Mouse (Mus musculus): Measurements from ENCODE around the gene Sfxn1. TPM values are rescaled to one million over a fixed set of nuclear protein-coding genes. Genes with fewer than 3 reads are reported as not detected.

Gene Sfxn1
- polyA plus RNA-seq, 1 experiment from 2014 or later, result 54.0 TPM

DNA sequence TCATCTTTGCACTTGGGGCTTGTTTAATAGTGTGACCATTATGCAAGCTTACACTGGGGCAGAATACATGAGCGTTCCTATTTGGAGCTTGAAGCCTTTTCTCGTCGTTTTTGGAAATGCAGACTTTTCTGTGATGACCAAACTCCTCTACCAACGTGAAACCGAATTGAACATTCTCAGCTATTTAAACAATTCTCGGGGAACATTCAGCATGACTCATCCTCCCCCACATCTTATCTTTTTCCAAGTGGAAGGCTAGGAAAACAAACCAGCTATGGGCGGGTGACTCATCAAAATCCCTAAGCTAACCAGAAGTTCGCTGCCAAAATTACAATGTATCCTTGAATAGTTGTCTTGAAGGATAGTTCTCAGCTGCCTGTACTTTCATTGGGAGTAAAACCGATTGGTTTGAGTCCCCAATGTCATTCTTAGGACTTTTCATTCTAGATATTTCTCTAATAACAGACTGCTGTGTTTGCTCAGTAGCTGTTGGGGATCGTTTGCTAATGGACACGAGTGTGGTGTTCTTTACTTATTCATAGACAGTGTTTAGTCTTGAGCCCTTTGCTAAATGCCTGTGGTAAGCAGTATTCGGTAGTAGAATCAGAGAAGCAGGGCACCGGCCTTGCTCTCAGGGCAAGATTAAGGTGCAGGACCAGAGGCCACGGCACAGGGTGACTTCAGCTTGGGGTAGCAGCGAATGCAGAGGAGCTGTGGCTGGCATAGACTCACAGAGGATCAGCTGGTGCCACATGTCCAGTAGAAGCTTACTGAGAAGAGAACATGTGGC lies 29.6 kb downstream of the Sfxn1 start:
- Histone ChIP-seq H3K4me3 (ENCODE audit: low read depth, low read length) (no peak overlapping the region), H3K27me3 (ENCODE audit: control insufficient read depth, insufficient read depth, low read depth, low read length) (no peaks in the 10 kb centered on the region), H3K9ac (ENCODE audit: low read depth, low read length) (no peak overlapping the region), H3K4me2 (ENCODE audit: low read depth, low read length) (no peak overlapping the region), H3K9me3 (replicated peaks; ENCODE audit: control insufficient read depth, low read length) (no peaks in the 10 kb centered on the region), H3K27ac (ENCODE audit: low read length) (no peak overlapping the region), H3K4me1 (ENCODE audit: control insufficient read depth, low read depth, low read length) (no peaks in the 10 kb centered on the region), H3K36me3 (ENCODE audit: control insufficient read depth, insufficient read depth) (peaks cover 13% of the 10 kb centered on the region)
- no peak for ATAC-seq (ENCODE audit: low read depth)
- WGBS (ENCODE audit: insufficient replicate concordance), result 63% methylated on average over 15 of the region's 15 CpGs

DNA sequence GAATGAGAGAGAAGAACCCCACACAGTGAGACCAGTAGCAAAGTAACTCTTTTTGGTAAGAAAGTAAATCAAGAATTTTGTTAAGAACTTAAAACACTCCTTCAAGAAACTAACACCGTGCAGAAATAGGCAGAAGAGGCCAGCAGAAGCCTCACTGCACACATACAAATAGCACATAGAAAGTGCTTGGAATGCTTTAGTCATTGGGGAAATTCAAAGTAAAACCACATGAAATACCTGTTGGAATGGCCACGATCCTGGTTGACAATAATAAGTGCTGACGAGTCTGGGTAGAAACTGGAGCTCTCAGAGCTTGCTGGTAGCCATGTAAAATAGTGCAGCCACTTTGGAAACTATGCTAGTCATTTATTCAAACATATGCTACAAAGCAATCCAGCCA lies 30.4 kb downstream of the Sfxn1 start:
- no peak overlapping the region for H3K27ac ChIP-seq (ENCODE audit: low read length)
- H3K4me3 ChIP-seq (ENCODE audit: low read depth, low read length), result no peak overlapping the region
- no peaks in the 10 kb centered on the region for H3K9me3 ChIP-seq (replicated peaks; ENCODE audit: control insufficient read depth, low read length)
- no peak overlapping the region for H3K4me2 ChIP-seq (ENCODE audit: low read depth, low read length)
- no peaks in the 10 kb centered on the region for H3K4me1 ChIP-seq (ENCODE audit: control insufficient read depth, low read depth, low read length)
- 72% methylated on average over 3 of the region's 3 CpGs for WGBS (ENCODE audit: insufficient replicate concordance)
- peaks cover 13% of the 10 kb centered on the region for H3K36me3 ChIP-seq (ENCODE audit: control insufficient read depth, insufficient read depth)
- no peaks in the 10 kb centered on the region for H3K27me3 ChIP-seq (ENCODE audit: control insufficient read depth, insufficient read depth, low read depth, low read length)
- no peak overlapping the region for H3K9ac ChIP-seq (ENCODE audit: low read depth, low read length)
- no peak for ATAC-seq (ENCODE audit: low read depth)

DNA sequence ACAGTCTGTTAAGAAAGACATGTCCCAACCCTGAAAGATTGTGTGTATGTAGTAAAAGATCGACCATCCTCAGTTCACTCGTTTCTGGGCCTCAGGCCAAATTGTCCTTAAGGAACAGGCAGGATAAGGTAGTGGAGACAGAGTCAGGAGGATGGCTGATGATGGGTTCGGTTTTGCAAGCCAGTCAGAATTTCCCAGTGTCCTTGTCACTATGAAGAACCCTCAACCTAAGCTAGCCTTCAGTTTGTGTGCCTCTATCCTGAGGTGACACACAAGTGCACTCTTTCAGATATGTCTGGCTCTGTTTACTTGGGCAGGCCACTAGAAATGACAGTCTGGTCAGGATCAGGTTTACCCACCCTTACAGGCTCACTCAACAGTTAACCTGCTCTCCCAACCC lies 31.6 kb downstream of the Sfxn1 start:
- 76% methylated on average over 3 of the region's 3 CpGs for WGBS (ENCODE audit: insufficient replicate concordance)
- no peaks in the 10 kb centered on the region for H3K9me3 ChIP-seq (replicated peaks; ENCODE audit: control insufficient read depth, low read length)
- H3K4me3 ChIP-seq (ENCODE audit: low read depth, low read length), result no peak overlapping the region
- H3K27ac ChIP-seq (ENCODE audit: low read length), result no peak overlapping the region
- H3K9ac ChIP-seq (ENCODE audit: low read depth, low read length), result no peak overlapping the region
- no peaks in the 10 kb centered on the region for H3K27me3 ChIP-seq (ENCODE audit: control insufficient read depth, insufficient read depth, low read depth, low read length)
- no peaks in the 10 kb centered on the region for H3K4me1 ChIP-seq (ENCODE audit: control insufficient read depth, low read depth, low read length)
- H3K4me2 ChIP-seq (ENCODE audit: low read depth, low read length), result no peak overlapping the region
- no peak for ATAC-seq (ENCODE audit: low read depth)
- peaks cover 11% of the 10 kb centered on the region for H3K36me3 ChIP-seq (ENCODE audit: control insufficient read depth, insufficient read depth)

DNA sequence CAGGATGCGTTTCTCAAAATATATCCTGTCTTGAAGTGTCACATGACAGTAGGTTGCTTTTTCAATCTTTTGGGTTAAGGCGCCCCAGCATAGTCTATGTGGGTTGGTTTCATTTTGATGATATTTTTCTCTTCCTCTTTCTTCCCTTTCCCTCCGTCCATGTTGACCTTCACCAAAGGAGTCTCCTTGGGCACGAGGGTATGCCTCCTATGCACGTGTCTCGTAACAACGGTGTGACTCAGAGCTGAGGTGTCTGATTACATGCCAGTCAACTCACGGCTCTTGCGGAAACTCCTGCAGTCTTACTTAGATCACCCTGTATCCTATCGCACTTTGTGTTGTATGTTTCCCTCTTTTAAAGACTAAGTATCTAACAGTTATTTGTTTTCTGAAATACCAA lies 32.2 kb downstream of the Sfxn1 start:
- Histone ChIP-seq H3K9ac (ENCODE audit: low read depth, low read length) (no peak overlapping the region), H3K27me3 (ENCODE audit: control insufficient read depth, insufficient read depth, low read depth, low read length) (no peaks in the 10 kb centered on the region), H3K4me1 (ENCODE audit: control insufficient read depth, low read depth, low read length) (no peaks in the 10 kb centered on the region), H3K4me3 (ENCODE audit: low read depth, low read length) (no peak overlapping the region), H3K27ac (ENCODE audit: low read length) (no peak overlapping the region), H3K9me3 (replicated peaks; ENCODE audit: control insufficient read depth, low read length) (no peaks in the 10 kb centered on the region), H3K4me2 (ENCODE audit: low read depth, low read length) (no peak overlapping the region), H3K36me3 (ENCODE audit: control insufficient read depth, insufficient read depth) (peaks cover 12% of the 10 kb centered on the region)
- WGBS (ENCODE audit: insufficient replicate concordance), result 88% methylated on average over 10 of the region's 10 CpGs
- ATAC-seq (ENCODE audit: low read depth), result no peak

DNA sequence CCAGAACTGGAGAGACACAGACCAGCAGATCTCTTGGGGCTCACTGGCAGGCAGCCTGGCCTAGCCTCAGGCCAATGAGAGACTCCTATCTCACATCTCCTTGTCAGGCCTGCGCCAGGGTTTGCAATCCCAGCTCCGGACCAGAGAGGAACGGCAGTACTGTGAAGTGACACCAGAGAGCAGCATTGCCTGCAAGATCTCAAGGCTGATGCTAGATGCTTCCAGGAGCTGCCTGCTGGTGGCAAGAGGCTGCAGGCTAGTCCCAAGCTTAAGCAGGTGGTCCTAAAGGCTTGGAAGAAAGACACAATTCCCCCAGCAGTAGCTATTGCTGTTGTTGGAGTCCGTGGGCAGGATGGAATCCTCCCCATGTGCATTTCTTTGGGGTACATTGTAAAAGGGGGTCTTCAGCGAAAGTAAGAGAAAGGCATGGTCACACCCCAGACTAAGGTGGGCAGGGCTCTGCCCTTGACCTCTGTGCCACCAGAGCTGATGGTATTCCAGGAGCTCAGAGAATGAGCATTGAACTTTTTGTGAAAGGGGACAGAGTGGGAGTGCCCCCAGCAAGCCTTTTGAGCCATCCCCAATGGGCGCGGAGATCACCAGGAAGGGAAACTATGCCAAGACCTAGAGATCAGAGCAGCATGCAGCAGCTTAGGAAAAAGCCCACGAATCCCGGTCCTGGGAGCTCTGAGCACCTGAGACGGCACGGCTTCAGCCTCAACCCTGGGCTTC lies 42.3 kb downstream of the Sfxn1 start:
- ATAC-seq (ENCODE audit: low read depth), result no peak
- H3K4me1 ChIP-seq (ENCODE audit: control insufficient read depth, low read depth, low read length), result no peaks in the 10 kb centered on the region
- H3K4me3 ChIP-seq (ENCODE audit: low read depth, low read length), result no peak overlapping the region
- 34% methylated on average over 11 of the region's 11 CpGs for WGBS (ENCODE audit: insufficient replicate concordance)
- no peak overlapping the region for H3K9ac ChIP-seq (ENCODE audit: low read depth, low read length)
- H3K27ac ChIP-seq (ENCODE audit: low read length), result no peak overlapping the region
- H3K9me3 ChIP-seq (replicated peaks; ENCODE audit: control insufficient read depth, low read length), result no peaks in the 10 kb centered on the region
- no peak overlapping the region for H3K4me2 ChIP-seq (ENCODE audit: low read depth, low read length)
- no peaks in the 10 kb centered on the region for H3K36me3 ChIP-seq (ENCODE audit: control insufficient read depth, insufficient read depth)
- no peaks in the 10 kb centered on the region for H3K27me3 ChIP-seq (ENCODE audit: control insufficient read depth, insufficient read depth, low read depth, low read length)

DNA sequence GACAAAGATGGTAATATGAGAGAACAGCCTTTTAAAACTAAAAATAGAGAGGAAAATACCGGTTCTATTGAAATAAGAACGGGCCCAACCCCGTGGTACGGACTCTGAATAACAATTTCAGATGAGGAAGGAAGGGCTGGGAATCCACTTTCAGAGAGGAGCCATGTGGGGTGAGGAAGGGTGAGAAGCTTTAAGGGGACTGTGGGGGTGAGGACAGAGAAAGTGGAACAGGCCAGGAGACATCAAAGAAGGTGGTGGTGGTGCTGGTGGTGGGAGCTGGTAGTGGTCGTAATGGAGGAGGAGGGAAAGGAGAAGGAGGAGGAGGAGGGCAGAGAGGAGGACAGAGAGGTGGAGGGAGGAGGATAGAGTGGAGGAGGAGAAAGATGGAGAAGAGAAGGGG lies 43.3 kb downstream of the Sfxn1 start:
- no peak for ATAC-seq (ENCODE audit: low read depth)
- H3K4me1 ChIP-seq (ENCODE audit: control insufficient read depth, low read depth, low read length), result no peaks in the 10 kb centered on the region
- no peak overlapping the region for H3K9ac ChIP-seq (ENCODE audit: low read depth, low read length)
- H3K27me3 ChIP-seq (ENCODE audit: control insufficient read depth, insufficient read depth, low read depth, low read length), result no peaks in the 10 kb centered on the region
- no peak overlapping the region for H3K27ac ChIP-seq (ENCODE audit: low read length)
- H3K9me3 ChIP-seq (replicated peaks; ENCODE audit: control insufficient read depth, low read length), result no peaks in the 10 kb centered on the region
- no peak overlapping the region for H3K4me2 ChIP-seq (ENCODE audit: low read depth, low read length)
- no peaks in the 10 kb centered on the region for H3K36me3 ChIP-seq (ENCODE audit: control insufficient read depth, insufficient read depth)
- 49% methylated on average over 5 of the region's 5 CpGs for WGBS (ENCODE audit: insufficient replicate concordance)
- H3K4me3 ChIP-seq (ENCODE audit: low read depth, low read length), result no peak overlapping the region

DNA sequence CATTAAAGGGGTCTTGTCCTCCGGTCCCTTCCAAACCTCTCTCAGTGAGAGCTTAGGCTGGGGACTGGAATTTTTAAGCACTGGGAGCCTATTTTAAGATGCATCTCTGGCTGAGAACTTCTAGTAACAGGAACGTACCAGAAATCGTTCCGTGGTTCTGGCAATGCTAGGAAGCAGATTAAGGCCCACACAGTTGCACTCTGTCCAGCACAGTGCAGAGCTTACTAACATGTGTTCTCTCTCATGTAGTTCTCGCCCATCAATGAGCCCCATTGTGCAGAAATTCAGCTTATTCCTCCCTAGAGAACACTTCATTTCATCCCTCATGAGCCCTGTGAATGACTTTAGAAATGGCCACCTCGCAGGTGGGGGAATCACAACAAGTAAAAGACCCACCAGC lies 44.1 kb downstream of the Sfxn1 start:
- WGBS (ENCODE audit: insufficient replicate concordance), result 68% methylated on average over 6 of the region's 6 CpGs
- no peaks in the 10 kb centered on the region for H3K36me3 ChIP-seq (ENCODE audit: control insufficient read depth, insufficient read depth)
- no peak for ATAC-seq (ENCODE audit: low read depth)
- H3K4me3 ChIP-seq (ENCODE audit: low read depth, low read length), result no peak overlapping the region
- no peak overlapping the region for H3K4me2 ChIP-seq (ENCODE audit: low read depth, low read length)
- H3K4me1 ChIP-seq (ENCODE audit: control insufficient read depth, low read depth, low read length), result no peaks in the 10 kb centered on the region
- H3K9me3 ChIP-seq (replicated peaks; ENCODE audit: control insufficient read depth, low read length), result no peaks in the 10 kb centered on the region
- H3K9ac ChIP-seq (ENCODE audit: low read depth, low read length), result no peak overlapping the region
- no peak overlapping the region for H3K27ac ChIP-seq (ENCODE audit: low read length)
- H3K27me3 ChIP-seq (ENCODE audit: control insufficient read depth, insufficient read depth, low read depth, low read length), result no peaks in the 10 kb centered on the region

DNA sequence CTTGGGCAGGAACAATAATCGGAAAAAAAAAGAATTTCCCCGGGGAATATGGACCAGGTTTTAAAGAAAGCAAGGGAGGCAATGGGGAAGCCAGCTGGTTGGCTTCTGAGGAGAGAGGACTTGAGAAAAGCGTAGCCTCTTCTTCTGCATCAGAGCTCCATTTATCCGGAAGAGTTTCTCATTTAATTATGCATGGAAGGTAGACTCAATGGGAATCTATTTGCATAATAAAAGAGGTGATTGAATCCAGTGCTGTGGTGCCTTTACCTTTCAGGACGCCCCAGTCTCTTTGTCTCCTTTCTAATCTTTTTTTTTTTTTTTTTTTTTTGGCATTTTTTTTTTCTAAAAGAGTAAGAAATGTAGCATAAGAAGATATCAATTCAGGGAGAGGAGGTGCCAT lies 46.7 kb downstream of the Sfxn1 start:
- no peaks in the 10 kb centered on the region for H3K36me3 ChIP-seq (ENCODE audit: control insufficient read depth, insufficient read depth)
- ATAC-seq (ENCODE audit: low read depth), result no peak
- H3K4me2 ChIP-seq (ENCODE audit: low read depth, low read length), result no peak overlapping the region
- no peak overlapping the region for H3K27ac ChIP-seq (ENCODE audit: low read length)
- H3K27me3 ChIP-seq (ENCODE audit: control insufficient read depth, insufficient read depth, low read depth, low read length), result no peaks in the 10 kb centered on the region
- H3K4me3 ChIP-seq (ENCODE audit: low read depth, low read length), result no peak overlapping the region
- H3K9me3 ChIP-seq (replicated peaks; ENCODE audit: control insufficient read depth, low read length), result no peaks in the 10 kb centered on the region
- no peak overlapping the region for H3K9ac ChIP-seq (ENCODE audit: low read depth, low read length)
- no peaks in the 10 kb centered on the region for H3K4me1 ChIP-seq (ENCODE audit: control insufficient read depth, low read depth, low read length)
- 43% methylated on average over 5 of the region's 5 CpGs for WGBS (ENCODE audit: insufficient replicate concordance)

DNA sequence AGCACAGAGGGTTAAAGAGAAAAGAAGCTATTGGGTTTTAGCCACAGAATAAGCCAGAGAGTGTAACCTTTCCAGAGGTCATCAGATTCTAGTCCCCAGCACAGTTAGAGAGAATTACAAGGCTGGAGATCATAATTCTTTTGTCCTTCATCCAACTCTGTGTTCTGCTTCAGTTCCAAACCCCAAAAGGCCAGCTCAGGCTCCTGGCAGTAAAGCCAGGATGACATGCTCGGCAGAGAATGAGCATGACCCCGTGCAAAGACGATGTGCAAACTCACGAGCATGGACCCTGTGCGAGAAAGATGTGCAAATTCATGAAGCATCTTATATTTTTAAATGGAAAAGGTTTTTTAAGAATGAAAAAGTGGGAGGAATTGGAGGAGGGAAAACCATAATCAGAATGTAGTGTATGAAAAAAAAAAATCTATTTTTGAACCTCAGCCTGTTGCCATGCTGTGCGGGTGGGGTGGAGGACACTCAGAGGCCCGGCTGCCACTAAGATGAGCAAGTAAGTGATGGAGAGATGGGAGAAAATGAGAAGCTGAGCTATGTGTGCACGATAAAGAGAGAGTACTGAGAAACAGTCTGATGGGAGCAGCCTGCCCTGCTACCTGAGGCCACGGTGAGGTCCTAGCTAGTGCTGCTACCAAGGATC lies 66.2 kb downstream of the Sfxn1 start:
- no peak overlapping the region for H3K27ac ChIP-seq (ENCODE audit: low read length)
- no peak overlapping the region for H3K4me2 ChIP-seq (ENCODE audit: low read depth, low read length)
- 57% methylated on average over 9 of the region's 9 CpGs for WGBS (ENCODE audit: insufficient replicate concordance)
- H3K9me3 ChIP-seq (replicated peaks; ENCODE audit: control insufficient read depth, low read length), result no peaks in the 10 kb centered on the region
- no peaks in the 10 kb centered on the region for H3K4me1 ChIP-seq (ENCODE audit: control insufficient read depth, low read depth, low read length)
- H3K9ac ChIP-seq (ENCODE audit: low read depth, low read length), result no peak overlapping the region
- H3K27me3 ChIP-seq (ENCODE audit: control insufficient read depth, insufficient read depth, low read depth, low read length), result no peaks in the 10 kb centered on the region
- no peaks in the 10 kb centered on the region for H3K36me3 ChIP-seq (ENCODE audit: control insufficient read depth, insufficient read depth)
- no peak for ATAC-seq (ENCODE audit: low read depth)
- no peak overlapping the region for H3K4me3 ChIP-seq (ENCODE audit: low read depth, low read length)
